Mouse (Mus musculus): ENCODE measurements around the gene Gm19345.

Gm19345 gene

DNA sequence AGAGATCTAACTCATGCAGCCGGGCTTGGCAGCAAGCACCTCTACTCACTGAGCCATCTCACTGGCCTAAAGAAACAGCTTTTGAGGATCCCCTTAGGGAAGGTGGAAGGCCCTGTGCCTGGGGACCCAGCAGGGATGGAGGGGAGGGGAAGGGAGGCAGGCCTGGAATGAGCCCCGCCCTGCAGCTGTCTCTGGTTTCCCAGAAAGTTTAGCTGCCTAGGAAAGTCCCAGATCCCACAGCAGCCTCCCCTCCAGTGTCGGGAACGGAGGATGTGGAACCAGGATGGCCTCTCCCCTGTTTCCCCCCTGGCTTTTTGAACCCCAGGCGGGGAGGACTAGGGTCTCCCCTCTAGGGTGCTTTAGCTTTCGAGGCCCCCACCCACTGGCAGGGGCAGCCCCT, 25.0 kb upstream of the Gm19345 start:
- in situ Hi-C loops (cut with MboI, MseI): no loop called here

DNA sequence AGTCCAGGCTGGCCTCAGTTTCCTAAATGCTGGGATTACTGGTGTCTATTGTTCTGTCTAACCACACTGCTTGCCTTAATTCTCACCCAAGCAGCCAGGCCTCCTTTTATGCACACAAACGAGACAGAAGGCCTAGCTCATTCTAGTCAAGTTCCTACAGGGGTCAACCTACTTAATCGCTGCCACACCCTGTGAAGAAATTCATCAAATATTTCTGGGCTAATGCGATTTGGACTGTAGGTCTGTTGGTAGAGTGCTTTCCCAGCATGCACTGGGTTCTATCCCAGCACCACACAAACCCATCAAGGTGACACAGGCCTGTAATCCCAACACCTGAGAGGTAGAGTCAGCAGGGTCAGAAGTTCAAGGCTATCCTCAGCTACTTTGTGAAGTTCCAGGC, 22.1 kb upstream of the Gm19345 start:
- in situ Hi-C loops (cut with MboI, MseI): no loop called here

DNA sequence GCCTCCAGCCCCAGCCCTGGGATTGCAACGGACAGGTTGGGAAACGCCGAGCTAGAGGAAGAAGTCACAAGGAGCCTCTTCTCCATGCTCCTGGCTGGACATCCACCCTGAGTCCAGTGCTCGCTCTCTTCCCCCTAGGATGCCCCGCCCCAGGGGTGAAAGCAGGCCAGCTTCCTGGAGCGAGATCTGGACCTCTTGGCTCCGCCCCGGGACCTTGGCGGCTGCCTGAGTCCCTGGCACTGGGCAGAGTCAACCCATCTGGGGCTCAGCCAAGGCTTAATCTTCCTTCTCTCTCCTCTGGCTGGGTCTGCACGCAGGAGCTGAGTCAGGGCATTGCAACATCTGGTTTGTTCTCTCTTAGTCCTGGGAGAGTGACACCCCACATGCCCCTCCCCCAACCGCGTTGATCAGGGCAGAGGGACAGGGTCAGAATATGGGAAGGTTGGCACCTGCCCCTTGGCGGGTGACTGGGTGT, 21.1 kb upstream of the Gm19345 start:
- in situ Hi-C loops (cut with MboI, MseI): no loop called here

DNA sequence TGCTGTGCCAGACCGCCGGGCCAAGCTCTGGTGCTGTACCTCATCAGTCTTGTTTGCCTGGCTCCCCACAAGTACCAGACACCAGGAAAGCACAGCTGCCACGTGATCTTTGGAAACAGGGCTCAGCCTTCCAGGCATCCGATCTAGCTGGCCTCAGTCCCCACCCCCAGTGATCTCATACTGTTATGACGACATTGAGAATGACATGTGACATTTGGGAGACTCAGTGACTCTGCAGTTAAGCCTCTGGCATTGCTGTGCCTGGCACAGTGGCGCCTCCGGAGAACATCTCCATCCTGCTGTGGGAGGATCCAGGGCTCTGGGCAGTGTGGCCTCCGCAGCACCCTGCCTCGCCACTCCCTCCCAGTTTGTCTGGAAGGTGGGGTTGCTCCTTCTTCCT, 20.0 kb upstream of the Gm19345 start:
- in situ Hi-C loops (cut with MboI, MseI): no loop called here

DNA sequence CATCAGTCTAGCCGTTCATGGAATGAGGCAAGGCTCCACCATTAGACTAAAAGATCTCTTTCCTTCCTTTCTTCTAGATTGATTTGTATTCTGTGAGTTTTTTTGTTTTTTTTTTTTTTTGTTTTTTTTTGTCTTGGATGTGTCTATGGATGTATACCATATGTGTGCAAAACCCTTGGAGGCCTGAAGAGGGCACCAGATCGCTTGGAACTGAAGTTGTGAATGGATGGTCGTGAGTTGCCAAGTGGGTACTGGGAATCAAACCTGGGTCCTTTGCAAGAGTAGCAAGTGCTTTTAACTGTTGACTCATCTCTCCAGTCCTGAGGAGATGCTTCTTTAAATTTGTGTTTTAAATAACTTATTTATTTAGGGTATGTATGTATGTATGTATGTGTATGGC, 17.7 kb upstream of the Gm19345 start:
- in situ Hi-C loops (cut with MboI, MseI): no loop called here

DNA sequence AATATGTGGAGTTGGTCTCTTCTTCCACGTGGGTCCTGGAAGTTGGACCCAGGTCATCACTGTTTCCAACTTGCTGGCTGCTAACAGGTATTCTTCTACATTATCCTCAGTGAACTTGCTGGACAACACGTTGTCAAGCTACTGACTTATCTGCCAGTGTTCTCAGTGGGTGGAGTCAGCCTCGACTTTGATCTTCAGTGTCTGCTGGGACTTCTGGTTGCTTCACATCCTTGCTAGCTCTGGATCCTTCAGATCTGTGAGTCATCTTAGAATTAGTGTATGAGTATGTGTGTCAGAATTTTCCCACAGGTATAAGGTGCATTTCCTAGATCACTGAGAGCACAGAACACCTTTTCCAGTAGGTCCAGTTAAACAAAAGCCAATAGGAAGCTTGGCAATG, 15.0 kb upstream of the Gm19345 start:
- in situ Hi-C loops (cut with MboI, MseI): no loop called here

DNA sequence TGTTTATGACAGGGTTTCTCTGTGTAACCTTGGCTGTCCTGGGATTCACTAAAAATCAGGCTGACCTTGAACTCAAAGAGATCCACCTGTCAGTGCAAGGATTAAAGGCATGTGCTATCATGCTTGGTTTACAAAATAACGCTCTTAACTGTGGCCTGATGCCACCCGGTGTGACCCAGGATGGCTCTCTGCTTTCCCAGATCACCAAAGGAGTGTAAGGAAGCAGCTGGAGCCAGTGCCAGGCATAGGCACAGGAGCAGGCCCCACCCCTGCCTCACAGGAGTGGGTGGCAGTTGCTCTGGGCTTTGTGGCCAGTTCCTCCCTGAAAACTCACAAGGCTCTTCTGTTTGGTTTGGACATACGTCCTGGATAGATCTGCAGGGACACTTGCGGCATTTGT, 11.4 kb upstream of the Gm19345 start:
- in situ Hi-C loops (cut with MboI, MseI): loop anchor here (5.0 kb wide), 1 partner anchor 38 kb away; no protein-coding TSS in a partner anchor

DNA sequence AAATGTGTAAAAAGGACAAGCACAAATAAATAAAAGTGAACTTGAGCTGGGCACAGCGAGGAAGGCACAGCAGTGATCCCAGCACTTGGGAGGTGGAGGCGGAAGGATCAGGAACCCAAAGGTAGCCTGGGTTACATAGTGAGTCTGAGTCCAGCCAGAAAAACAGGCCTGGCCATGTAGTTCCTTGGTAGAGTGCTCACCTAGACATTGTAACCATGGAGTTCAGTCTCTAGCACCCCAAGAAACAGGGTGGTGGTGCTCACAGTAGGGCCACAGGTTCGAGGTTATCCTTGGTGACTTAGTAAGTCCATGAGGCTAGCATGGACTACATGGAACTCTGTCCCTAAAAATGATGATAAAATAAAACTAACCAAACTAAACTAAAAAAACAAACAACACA, 10.9 kb upstream of the Gm19345 start:
- in situ Hi-C loops (cut with MboI, MseI): loop anchor here (5.0 kb wide), 1 partner anchor 39 kb away; no protein-coding TSS in a partner anchor

DNA sequence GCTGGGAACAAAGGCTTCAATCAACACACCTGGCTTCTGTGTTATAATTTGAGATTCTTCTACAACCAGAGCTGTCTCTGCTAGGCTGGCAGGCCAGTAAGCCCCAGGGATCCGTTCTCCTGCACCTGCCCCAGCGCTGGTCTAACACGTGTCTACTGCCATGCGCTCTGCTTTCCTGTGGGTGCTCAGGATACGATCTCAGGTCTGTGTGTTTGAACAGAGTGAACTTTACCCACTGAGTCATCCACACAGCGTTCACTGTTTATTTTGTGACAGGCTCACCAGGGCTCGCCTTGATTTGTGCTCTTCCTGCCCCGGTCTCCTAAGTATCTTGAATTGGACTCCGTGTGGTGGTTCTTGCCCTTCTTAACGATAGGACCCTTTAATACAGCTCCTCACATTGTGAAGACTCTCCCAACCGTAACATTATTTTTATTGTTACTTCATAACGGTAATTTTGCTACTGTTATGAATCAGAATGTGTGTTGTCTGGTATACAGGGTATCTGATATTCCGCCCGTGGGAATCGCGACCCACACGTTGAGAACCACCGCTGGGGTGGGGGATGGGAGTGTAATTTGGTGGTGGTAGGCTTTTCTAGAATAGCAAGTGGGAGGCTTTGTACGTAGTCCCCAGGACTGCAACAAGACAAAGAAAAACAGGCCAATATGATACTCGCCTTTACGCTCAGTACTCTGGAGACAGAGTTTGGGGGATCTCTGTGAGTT, 10.0 kb upstream of the Gm19345 start:
- in situ Hi-C loops (cut with MboI, MseI): loop anchor here (5.0 kb wide), 1 partner anchor 40 kb away; no protein-coding TSS in a partner anchor

DNA sequence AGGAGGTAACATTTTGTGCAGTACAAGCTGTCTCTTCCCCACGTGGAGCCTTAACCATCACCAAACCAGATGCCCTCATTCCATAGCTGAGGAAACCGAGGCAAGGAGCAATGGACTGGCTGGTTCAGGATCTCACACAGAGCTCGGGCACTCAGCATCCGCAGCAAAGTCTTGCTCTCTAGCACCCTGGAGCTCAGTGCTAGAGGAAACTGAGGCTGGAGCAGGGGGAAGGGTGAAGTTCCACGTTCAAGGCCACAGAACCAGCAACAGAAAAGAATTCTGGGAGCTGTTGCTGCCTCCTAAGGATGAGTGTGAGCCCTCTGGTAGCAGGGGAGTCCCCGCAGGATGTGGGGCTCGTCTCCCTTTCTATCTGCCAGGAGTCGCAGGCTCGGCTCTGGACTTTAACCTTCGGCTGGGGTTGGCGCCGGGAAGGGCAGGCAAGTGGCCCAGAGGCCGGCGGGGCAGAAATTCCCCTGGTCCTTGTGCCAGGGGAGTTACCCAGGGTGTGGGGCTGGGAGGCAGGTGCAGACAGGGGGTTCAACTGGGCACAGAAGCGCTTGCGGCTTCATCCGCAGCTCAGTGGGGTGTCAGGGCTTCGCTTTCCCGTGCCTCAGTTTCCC, 8.8 kb upstream of the Gm19345 start:
- in situ Hi-C loops (cut with MboI, MseI): loop anchor here (5.0 kb wide), 1 partner anchor 41 kb away; no protein-coding TSS in a partner anchor

DNA sequence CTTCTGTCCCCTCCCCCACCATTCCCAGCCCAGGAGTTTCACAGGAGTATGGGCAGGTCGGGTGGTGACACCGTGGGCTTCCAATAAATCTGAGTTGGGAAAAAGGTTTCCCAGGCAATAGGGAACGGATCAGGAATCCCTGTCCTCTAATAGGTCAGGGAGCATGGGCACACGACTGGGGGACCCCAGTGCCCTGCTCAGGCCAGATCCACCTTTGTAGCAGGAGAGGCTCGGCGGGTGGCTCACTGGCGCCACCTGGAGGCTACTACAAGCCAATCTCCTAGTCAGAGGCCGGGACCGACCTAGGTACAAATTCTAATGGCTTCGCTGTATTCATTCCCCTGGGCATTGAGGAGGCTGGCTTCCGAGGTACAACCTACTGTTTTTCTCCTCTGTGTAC, 8.2 kb upstream of the Gm19345 start:
- in situ Hi-C loops (cut with MboI, MseI): loop anchor here (5.0 kb wide), 1 partner anchor 41 kb away; no protein-coding TSS in a partner anchor

DNA sequence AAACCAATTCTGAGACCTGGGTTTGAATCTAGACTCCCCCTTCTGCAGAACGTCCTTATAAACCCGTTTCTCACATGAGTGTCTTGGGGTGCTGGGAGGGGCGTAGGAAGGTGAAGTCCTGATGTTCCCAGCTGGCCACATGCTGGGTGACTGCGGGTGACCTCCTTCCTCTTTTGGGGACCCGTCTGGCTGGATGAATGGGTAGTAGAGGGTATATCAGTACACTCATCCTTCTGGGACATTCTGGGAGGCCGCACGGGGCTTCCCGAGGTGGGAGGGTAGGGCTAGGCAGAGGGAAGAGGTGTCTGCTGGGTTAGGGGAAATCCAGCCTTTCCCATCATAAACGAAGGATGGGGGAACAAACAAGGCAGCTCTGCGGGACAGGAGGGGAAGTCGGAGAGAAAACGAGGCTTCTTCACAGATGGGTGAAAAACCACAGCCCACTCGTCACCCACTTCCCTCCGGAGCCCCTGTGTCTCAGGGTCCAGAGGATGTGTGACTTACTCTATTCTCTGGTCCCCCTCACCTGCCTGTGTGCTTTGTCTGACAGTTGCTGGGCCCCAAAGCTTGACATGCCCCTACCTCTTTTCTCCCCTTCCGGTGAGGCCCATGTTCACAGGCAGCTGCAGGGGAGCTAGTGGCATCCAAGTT, 7.2 kb upstream of the Gm19345 start:
- in situ Hi-C loops (cut with MboI, MseI): loop anchor here (5.0 kb wide), 1 partner anchor 42 kb away; no protein-coding TSS in a partner anchor

DNA sequence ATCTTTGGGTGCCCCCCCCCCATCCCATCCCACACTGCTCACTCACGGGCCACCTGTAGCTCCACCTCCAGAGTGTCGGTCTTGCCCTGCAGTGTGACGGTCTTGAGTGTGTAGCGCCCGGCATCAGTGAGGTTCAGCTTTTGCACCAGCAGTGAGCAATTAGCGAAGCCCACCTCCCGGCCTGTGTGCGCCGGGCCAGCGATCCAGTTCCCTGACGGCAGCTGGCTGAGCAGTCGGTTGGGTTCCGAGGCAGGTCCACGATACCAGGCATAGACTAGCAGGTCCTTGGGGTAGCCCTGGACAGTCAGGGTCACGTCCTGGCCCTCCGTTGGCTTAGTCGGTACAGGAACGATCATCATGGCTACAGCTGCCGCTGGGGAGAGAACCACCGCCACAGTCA, 1.7 kb downstream of the Gm19345 start:
- in situ Hi-C loops (cut with MboI, MseI): no loop called here

DNA sequence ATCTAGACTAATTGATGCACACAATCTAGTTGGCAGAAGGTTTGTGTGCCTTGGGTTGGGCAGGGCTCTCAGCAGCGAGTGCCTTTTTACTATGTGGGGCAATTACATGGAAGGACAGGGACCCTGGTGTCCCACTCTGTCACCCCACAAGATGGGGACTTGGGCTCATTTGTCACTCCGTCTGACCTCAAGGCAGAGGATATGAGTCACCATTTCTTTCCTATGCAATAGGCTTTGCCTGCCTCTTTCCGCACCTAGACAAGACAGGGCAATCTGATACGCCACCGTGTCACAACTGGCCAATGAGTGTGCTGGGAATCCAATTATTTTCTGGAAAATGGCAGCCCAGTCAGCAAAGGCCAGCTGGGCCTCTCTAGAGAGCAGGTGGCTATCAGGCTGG, 3.9 kb downstream of the Gm19345 start:
- in situ Hi-C loops (cut with MboI, MseI): no loop called here

DNA sequence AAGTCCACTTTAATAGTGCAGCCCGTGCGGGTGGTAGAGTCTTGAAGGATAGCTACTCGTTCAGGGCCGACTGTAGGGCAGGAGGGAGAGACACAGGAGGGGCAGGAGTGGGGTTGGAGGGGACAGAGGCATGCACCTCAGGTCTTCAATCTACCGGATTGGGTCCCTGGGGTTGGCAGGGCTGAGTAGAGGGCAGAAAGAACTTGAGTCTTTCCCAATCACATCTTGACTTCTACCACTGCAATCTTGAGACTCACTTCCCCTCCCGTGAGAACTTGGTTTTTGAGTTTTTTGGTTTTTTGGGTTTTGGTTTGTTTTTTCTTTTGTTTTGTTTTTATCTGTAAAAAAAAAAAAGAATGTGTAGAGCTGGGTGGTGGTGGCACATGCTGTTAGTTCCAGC, 4.5 kb downstream of the Gm19345 start:
- in situ Hi-C loops (cut with MboI, MseI): no loop called here

DNA sequence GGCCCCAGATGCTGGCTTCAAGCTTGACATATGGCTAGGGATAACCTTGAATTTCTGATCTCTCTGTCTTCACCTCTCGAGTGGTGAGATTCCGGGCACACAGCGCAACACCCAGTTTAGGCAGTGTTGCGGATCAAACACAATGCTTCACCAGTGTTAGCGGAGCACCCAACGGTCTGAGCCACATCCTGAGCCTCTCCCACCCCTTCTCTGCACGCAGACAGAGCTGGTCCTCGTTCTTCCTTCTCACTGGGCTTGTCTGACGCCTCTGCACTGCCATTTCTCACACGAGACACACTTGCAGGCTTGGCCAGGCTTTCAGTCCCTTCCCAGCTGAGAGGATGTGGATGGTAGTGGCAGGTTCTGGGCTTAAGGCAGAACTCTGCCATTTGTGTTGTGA, 7.9 kb downstream of the Gm19345 start:
- in situ Hi-C loops (cut with MboI, MseI): no loop called here

DNA sequence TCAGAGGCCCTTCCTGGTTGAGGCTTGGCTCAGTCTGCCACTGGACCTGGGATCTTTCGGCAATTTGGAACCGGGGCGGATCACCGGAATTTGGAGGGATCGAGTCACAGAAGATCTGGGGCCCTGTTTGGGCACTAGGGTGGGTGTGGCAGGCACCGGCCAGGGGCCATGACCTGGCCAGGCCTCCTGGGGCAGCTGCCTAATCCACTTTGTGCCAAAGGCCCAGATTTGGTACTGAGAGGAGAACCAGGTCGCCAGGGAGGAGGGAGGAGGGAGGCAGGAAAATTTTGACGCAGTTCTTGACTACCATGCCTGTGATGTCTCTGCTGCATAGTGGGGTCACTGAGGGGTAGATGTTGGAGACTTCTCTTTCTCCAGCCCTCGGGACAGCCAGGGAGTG, 9.4 kb downstream of the Gm19345 start, which contains the start of gene Ceacam16:
TSS of gene Ceacam16 (minus strand) at position 101 of the 400 bp plus-strand sequence.
- in situ Hi-C loops (cut with MboI, MseI): no loop called here

DNA sequence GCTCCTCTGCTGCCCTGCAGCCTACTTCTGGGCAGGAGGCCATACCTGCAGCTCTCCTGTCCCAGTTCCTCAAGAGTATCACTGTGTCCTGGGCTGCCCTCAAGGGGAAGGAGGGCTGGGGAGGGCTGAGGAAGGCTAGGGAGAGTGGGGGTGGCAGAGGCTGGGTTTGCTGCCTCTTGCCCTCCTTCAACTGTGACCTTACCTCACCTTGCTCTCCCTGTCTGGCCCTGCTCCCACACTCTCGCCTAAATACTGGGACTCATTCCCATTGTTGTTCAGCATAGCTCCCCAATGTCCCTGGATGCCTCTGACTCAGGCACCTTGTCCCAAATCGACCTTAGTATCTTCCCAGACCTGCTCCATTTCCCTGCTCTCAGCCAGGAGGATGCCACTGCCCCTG, 12.4 kb downstream of the Gm19345 start:
- in situ Hi-C loops (cut with MboI, MseI): no loop called here

DNA sequence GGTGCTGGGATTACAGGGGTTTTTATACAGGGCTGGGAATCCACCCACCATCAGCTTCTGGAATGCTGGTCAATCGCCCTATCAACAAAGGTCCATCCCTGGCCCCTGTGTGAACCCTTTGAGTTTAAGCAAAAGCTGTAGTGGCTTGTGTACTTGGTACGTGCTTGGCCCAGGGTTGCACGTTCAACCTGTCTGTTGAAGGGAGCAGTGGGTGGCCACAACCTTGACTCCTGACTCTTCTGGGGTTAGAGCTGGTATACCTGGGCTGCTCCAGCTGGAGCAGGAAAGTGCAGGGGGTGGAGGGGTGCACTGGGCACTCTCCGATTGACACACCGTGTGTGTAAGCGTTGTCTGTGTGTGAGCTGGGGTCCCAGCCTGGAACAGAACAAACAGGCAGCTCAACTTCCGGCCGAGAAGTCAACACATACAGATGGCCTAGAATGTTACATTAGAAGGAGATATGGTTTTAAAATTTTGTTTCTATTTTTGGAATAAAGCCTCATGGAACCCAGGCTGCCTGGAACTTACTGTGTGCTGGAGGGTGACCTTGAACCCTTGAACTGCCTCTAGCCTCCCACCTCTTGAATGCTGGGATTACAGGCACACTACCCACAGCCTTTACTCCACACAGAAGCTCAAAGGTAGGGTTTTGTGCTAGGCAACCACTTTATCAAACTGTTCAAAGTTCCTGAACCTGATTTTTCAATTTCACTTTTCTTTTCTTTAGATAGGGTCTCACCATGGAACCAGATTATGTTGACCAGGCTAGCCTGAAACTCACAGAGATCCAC, 13.6 kb downstream of the Gm19345 start:
- in situ Hi-C loops (cut with MboI, MseI): no loop called here

DNA sequence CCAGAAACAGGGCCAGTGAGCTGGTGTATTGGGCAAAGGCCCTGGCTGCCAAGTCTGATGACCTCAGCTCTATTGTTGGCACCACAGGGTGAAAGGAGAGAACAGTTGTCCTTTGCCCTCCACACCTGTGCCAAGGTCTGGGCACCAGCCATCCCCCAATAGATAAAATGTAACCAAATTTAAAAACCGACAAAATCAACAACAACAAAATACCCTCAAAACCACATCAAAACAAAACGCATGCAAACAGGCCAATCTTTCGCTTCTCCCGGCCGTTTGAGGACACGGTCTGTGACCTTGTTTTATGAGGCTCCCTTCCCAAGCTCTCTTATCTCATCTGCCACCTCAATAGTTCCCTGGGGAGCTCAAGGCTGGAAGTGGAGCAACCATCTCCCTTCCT, 14.7 kb downstream of the Gm19345 start:
- in situ Hi-C loops (cut with MboI, MseI): no loop called here

DNA sequence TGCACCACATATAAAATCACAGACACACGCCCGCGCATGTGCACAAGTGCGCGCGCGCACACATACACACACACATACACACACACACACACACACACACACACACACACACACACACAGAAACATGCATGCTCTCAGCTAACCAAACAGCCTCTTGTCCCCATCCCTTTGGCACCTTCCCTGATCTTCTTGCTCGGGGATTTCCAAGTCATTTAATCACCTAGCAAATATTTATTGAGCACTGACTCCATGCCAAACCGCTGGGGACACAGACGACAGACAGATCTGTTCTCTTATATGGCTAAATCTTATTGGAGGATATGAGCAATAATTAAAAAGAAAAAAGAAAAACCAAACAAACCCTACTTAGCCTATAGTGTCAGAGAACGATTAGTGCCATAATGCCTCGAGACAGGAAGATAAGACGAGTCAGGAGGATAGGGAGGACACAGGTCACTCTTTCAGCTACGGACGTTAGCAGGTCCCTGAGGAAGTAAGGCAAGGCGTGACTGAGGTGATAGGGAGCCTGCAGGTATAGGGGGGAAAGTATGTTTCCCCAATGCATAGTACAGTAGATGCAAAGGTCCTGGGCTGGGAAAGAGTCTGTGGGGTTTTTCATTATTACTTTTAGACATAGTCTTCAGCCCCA, 16.1 kb downstream of the Gm19345 start:
- in situ Hi-C loops (cut with MboI, MseI): no loop called here
